Mouse (Mus musculus) limb, embryonic 14.5 days (tissue): ENCODE measurements around the gene Mthfd1l. TPM values are rescaled to one million over a fixed set of nuclear protein-coding genes. Genes with fewer than 3 reads are reported as not detected.

ENCODE experiments used
- ATAC-seq: fragments of 200-750 bp; cut with Nextera tagmentation; 2 replicates; pipeline ENCODE4 v1.8.0; 2017; ENCODE audit warnings: low read depth, moderate number of reproducible peaks, moderate TSS enrichment; ENCODE audit not compliant: low FRiP score
- DNase-seq: peaks from one replicate; pipeline ENCODE4 v3.0.0-alpha.2; 2015; ENCODE audit warnings: low spot score
- H3K27ac ChIP-seq: fragments of 300-500 bp; sonication (generic); replicated peaks from 2 replicates; pipeline ENCODE4 v1.5.1; 2014; ENCODE audit warnings: low read depth, mild to moderate bottlenecking, low read length, moderate library complexity, mixed read lengths
- H3K27me3 ChIP-seq: fragments of 300-500 bp; sonication (generic); 2 replicates; pipeline ENCODE4 v1.6.1; 2014; ENCODE audit warnings: low read length, mixed read lengths; ENCODE audit not compliant: control insufficient read depth, insufficient read depth
- H3K36me3 ChIP-seq: fragments of 300-500 bp; sonication (generic); 2 replicates; pipeline ENCODE4 v1.6.1; 2014; ENCODE audit warnings: mild to moderate bottlenecking, low read length, moderate library complexity, mixed read lengths; ENCODE audit not compliant: control insufficient read depth, insufficient read depth
- H3K4me1 ChIP-seq: fragments of 300-500 bp; sonication (generic); 2 replicates; pipeline ENCODE4 v1.6.1; 2014; ENCODE audit warnings: antibody characterized with exemption, low read length, mixed read lengths; ENCODE audit not compliant: control insufficient read depth, insufficient read depth
- H3K4me2 ChIP-seq: fragments of 300-500 bp; sonication (generic); replicated peaks from 2 replicates; pipeline ENCODE4 v1.6.1; 2014; ENCODE audit warnings: low read depth, mild to moderate bottlenecking, low read length, moderate library complexity; ENCODE audit not compliant: severe bottlenecking
- H3K4me3 ChIP-seq: fragments of 300-500 bp; sonication (generic); replicated peaks from 2 replicates; pipeline ENCODE4 v1.5.1; 2014; ENCODE audit warnings: low read length
- H3K9ac ChIP-seq: fragments of 300-500 bp; sonication (generic); 2 replicates; pipeline ENCODE4 v1.6.1; 2014; ENCODE audit warnings: mild to moderate bottlenecking, low read depth, low read length, moderate library complexity; ENCODE audit not compliant: severe bottlenecking
- H3K9me3 ChIP-seq: fragments of 300-500 bp; sonication (generic); 2 replicates; pipeline ENCODE4 v1.6.1; 2016; ENCODE audit warnings: low read length; ENCODE audit not compliant: control insufficient read depth
- POLR2A ChIP-seq: fragments of 200-500 bp; IDR thresholded peaks from 2 replicates; pipeline ENCODE4 v1.8.0; 2012; ENCODE audit warnings: inconsistent platforms, mild to moderate bottlenecking, moderate library complexity, borderline replicate concordance; ENCODE audit not compliant: insufficient read depth, insufficient read length; ENCODE audit errors: extremely low read depth
- WGBS: fragments of 180-500 bp; shearing (Covaris S2); extraction: QIAGEN DNeasy Blood & Tissue Kit; methylation state at CpG from one replicate; pipeline ENCODE4 v1.1.7; 2014; 5-methylcytosine and 5-hydroxymethylcytosine counted together
- polyA plus RNA-seq, 2 experiments: library from polyadenylated mRNA; depleted of rRNA in 1 of 2; stranded (reverse) in 1 of 2; unstranded in 1 of 2; fragments of >200 nt; fragmentation: Nextera tagmentation in 1 of 2; extraction: Ambion mirVana in 1 of 2; gene quantifications; 2 replicates each; pipeline versions ENCODE4 v1.2.1 to v1.2.3; 2012 to 2014

Gene Mthfd1l
- polyA plus RNA-seq, 2 experiments: 10.2 to 10.4 TPM

DNA sequence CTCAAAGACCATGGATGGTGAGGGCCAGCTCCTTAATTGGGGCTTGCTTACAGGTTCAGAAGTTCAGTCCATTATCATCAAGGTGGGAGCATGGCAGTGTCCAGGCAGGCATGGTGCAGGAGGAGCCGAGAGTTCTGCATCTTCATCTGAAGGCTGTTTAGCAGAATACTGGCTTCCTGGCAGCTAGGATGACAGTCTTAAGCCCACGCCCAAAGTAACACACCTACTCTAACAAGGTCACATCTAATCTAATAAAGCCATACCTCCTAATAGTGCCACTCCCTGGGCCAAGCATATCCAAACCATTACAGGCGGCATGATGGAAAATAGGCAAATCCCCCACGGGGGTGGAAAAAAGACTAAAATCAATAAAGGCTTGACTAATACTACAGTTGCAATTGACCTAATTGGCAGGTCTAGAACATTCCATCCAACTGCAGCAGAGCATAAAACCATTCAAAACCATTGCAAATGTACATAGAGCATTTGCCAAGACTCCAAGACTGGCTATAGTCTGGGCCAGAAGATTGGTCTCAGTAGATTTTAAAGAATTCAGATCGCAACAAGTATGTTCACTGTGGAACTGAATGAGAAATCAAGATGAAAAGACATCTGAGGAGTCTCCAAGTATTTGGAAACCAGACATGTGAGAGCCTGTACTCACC lies 162.3 kb downstream of the Mthfd1l start:
- 87% methylated on average over 5 of the region's 5 CpGs for WGBS

DNA sequence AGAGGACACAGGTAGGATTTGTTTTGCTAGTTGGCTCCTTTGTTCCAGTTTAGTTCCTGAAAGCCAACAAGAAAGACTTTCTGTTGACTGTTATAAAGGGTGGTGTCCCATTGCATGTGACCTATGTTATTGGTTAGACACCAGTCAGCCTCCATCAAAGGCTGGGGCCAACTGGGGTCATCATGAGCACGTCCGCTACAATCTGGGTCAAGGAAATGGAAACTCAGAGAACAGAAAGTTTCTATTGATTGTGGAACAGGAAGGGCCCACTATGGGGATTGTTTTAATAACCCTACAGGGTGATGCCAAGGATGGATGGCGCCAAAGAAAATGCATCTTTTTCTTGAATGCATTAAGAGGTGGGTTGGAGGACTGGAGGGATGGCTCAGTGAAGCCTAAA lies 166.6 kb downstream of the Mthfd1l start:
- 84% methylated on average over 3 of the region's 3 CpGs for WGBS
- no peak for DNase-seq
- Histone ChIP-seq H3K36me3 (no peaks in the 10 kb centered on the region), H3K4me3 (no peak overlapping the region), H3K9me3 (no peaks in the 10 kb centered on the region), H3K27ac (no peak overlapping the region), H3K4me2 (no peak overlapping the region), H3K27me3 (no peaks in the 10 kb centered on the region), H3K4me1 (no peaks in the 10 kb centered on the region), H3K9ac (no peak overlapping the region)
- ATAC-seq: no peak
- TF ChIP-seq POLR2A: no peak

More for the DNA sequence above, 162.3 kb downstream of the Mthfd1l start:
- no peak overlapping the region for H3K4me2 ChIP-seq
- DNase-seq (no peak), ATAC-seq (no peak)
- H3K27ac ChIP-seq: no peak overlapping the region
- H3K27me3 ChIP-seq: no peaks in the 10 kb centered on the region
- H3K9me3 ChIP-seq: no peaks in the 10 kb centered on the region
- H3K4me1 ChIP-seq: no peaks in the 10 kb centered on the region
- H3K4me3 ChIP-seq: no peak overlapping the region
- TF ChIP-seq POLR2A: no peak
- no peaks in the 10 kb centered on the region for H3K36me3 ChIP-seq
- no peak overlapping the region for H3K9ac ChIP-seq

DNA sequence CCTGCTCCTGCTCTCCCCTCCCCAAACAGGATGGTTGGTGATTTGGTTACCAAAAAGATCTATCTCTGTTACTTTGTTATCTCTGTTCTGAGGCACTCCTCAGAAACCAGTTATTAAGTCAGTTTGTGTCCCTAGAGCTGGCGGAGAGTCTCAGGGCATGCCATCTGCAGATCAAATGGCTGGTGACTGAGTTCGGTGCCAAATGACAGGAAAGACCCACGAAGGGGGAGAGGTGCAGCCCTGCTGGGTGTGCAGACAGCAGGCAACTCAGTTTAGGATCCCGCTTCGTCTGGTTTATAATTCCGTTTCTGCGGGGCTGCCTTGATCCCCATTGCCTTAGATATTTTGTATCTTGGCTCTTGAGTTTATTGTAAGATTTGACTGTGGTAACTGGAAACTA lies 168.8 kb downstream of the Mthfd1l start:
- H3K27me3 ChIP-seq: no peaks in the 10 kb centered on the region
- H3K4me1 ChIP-seq: 0 out of 2 replicates have a peak, but pooled peaks cover 4% of the 10 kb centered on the region
- 52% methylated on average over 7 of the region's 7 CpGs for WGBS
- no peak for TF ChIP-seq POLR2A
- no peak overlapping the region for H3K4me2 ChIP-seq
- ATAC-seq: no peak
- H3K36me3 ChIP-seq: no peaks in the 10 kb centered on the region
- H3K9me3 ChIP-seq: no peaks in the 10 kb centered on the region
- DNase-seq: no peak
- no peak overlapping the region for H3K4me3 ChIP-seq
- H3K27ac ChIP-seq: no peak overlapping the region
- H3K9ac ChIP-seq: no peak overlapping the region

DNA sequence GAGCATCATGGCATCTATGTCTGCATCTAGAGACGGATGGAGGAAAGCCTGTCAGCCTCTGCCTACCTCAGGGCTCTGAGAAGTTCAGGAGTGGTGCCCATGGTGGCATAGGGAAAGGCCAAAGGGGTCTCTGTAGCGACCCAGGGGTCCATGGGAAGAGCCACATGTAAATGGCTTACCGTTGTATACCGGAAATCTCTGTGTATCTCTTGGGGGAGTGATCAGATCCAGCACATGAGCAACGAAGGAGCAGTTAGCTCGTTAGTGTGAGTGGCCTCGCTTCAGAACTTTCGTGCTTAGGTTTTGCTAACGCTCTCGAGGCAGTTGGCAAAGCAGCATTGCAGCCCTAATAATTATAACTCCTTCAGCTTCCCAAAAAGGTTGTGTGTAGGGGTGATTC lies 169.9 kb downstream of the Mthfd1l start:
- no peak overlapping the region for H3K4me2 ChIP-seq
- no peaks in the 10 kb centered on the region for H3K9me3 ChIP-seq
- H3K36me3 ChIP-seq: no peaks in the 10 kb centered on the region
- no peak for TF ChIP-seq POLR2A
- ATAC-seq (no peak), DNase-seq (no peak)
- no peak overlapping the region for H3K9ac ChIP-seq
- no peak overlapping the region for H3K27ac ChIP-seq
- 80% methylated on average over 10 of the region's 10 CpGs for WGBS
- H3K27me3 ChIP-seq: no peaks in the 10 kb centered on the region
- 0 out of 2 replicates have a peak, but pooled peaks cover 4% of the 10 kb centered on the region for H3K4me1 ChIP-seq
- no peak overlapping the region for H3K4me3 ChIP-seq

DNA sequence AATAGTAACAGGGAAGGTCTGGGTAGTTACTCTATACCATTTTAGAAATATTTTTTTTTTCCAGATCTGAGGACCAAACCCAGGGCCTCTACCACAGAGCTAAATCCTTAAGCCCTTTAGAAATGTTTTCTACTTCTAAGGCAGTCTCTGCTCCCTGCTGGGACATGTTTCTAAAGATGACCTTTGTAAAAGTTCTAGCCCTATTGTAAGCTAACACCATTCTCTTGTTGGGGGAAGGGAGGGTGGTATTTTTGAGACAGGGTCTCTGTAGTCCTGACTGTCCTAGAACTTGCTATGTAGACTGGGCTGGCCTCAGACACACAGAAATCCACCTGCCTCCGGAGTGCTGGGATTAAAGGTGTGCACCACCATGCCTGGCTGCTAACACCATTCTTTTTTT lies 170.5 kb downstream of the Mthfd1l start:
- WGBS: 64% methylated on average over 1 of the region's 1 CpGs
- H3K27me3 ChIP-seq: no peaks in the 10 kb centered on the region
- ATAC-seq (no peak), DNase-seq (no peak)
- H3K36me3 ChIP-seq: no peaks in the 10 kb centered on the region
- no peaks in the 10 kb centered on the region for H3K9me3 ChIP-seq
- H3K4me3 ChIP-seq: no peak overlapping the region
- TF ChIP-seq POLR2A: no peak
- no peak overlapping the region for H3K27ac ChIP-seq
- no peak overlapping the region for H3K9ac ChIP-seq
- H3K4me1 ChIP-seq: 0 out of 2 replicates have a peak, but pooled peaks cover 4% of the 10 kb centered on the region
- H3K4me2 ChIP-seq: no peak overlapping the region
